Mouse (Mus musculus) bone marrow macrophage, adult 2 months (primary cell): ENCODE measurements around the gene Kif27. TPM values are rescaled to one million over a fixed set of nuclear protein-coding genes. Genes with fewer than 3 reads are reported as not detected.
"Not testable (repeated sequence)": the region's sequence is repeated elsewhere in the genome, so short reads cannot be mapped to it uniquely, and the experiment has no call there.

Experiments used
- H3K27ac ChIP-seq: 2 replicates; pipeline ENCODE4 v1.5.1; 2012; ENCODE audit warnings: low read depth, low read length; ENCODE audit not compliant: insufficient read depth
- H3K4me1 ChIP-seq: 2 replicates; pipeline ENCODE4 v1.6.1; 2012; ENCODE audit warnings: low read length; ENCODE audit not compliant: control insufficient read depth, insufficient read depth
- H3K4me3 ChIP-seq: 2 replicates; pipeline ENCODE4 v1.5.1; 2012; ENCODE audit warnings: mild to moderate bottlenecking, low read length, moderate library complexity; ENCODE audit not compliant: insufficient read depth
- CTCF ChIP-seq: IDR thresholded peaks from 2 replicates; pipeline ENCODE4 v1.5.1; 2012; ENCODE audit warnings: low read depth, mild to moderate bottlenecking, low read length, moderate library complexity
- POLR2A ChIP-seq: IDR thresholded peaks from 2 replicates; pipeline ENCODE4 v1.6.1; 2012; ENCODE audit warnings: mild to moderate bottlenecking, low read depth, low read length, borderline replicate concordance
- polyA plus RNA-seq: library from polyadenylated mRNA; stranded (reverse); fragments of >200 nt; gene quantifications from 2 replicates; pipeline ENCODE4 v1.2.4, GENCODE M21; 2012; ENCODE audit not compliant: missing spikeins, insufficient read depth, insufficient read length

Kif27 gene
- not detected in 2 replicates for polyA plus RNA-seq

DNA sequence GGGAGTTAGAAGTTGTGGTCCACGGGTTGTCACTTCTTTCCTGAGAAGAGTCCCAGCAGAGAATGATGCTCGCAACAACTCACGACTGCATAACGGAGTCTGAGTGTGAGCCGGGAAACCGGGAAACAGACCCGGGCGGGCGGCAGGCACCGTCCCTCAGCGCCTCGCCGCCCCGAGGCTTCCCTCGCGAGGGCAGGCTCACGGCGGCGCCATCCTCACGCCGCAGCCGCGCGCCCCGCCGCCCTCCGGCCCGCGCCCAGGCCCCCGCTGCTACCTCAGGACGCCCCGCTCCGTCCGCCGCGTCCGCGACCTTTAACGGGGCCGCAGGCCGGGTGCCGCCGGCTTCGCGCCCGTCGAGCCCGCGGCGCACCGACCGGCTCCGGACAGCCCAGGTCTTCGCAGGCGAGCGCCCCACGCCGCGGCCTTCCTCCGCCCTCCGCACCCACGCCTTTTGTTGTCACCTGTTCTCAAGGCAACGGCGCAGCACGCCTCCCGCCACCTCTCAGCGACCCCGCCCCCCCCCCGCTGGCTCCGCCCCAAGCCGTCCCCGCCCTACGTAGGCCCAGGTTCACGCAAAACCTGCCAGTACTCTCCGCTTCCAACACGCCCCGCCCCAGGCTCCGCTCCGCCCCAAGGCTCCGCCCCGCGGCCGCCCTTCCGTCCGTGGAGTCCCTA, at the start of gene Kif27:
Gene Kif27, minus strand, starts transcription at position 494 of the 675 bp plus-strand sequence.
- peak within 1 kb of the TSS; percentile 63 for H3K4me3 ChIP-seq
- TF ChIP-seq CTCF (no peak), POLR2A (no peak)

GRCm38 (mm10) chr13:58403243-58403642, 44.3 kb upstream of the Kif27 start, which contains the start of gene Hnrnpk:
Gene Hnrnpk, minus strand, starts transcription at chr13:58403343.
- peaks cover 12% of the 10 kb centered on the region for H3K4me1 ChIP-seq
- peak within 1 kb of the TSS; percentile 93 for H3K4me3 ChIP-seq
- H3K27ac ChIP-seq = peak within 1 kb of the TSS; percentile 96

More for the DNA sequence above, at the start of gene Kif27:
- no peaks in the 10 kb centered on the region for H3K4me1 ChIP-seq
- no peak within 1 kb of the TSS for H3K27ac ChIP-seq

DNA sequence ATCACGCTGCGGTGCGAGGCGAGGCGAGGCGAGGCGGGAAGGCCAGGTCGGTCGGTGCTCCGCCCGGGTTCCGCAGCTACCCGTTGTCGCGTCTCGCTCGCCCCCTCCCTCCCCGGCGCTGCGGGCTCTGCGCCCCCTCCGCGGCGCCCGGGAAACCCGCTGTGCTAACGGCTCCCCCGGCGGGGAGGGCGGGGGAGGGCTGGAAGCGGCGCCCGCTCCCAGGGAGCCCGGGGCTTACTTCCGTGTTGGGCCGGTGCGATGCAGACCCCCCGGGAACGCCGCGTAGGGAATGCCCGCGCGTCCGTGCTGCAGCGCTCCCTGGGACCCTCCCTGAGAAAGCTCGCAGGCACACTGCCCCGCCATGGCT, 43.8 kb upstream of the Kif27 start:
- H3K27ac ChIP-seq = peak overlapping the region; percentile 96
- H3K4me3 ChIP-seq = peak overlapping the region; percentile 93
- H3K4me1 ChIP-seq = peaks cover 12% of the 10 kb centered on the region
- no peak for TF ChIP-seq POLR2A
- TF ChIP-seq CTCF = no peak

- Histone ChIP-seq H3K4me1 (peaks cover 11% of the 10 kb centered on the region), H3K4me3 (peak within 1 kb of the TSS; percentile 93), H3K27ac (peak within 1 kb of the TSS; percentile 96)
- TF ChIP-seq POLR2A (no peak), CTCF (no peak)
Observed at GRCm38 (mm10) chr13:58402003-58402743, 43.3 kb upstream of the Kif27 start, which contains the start of gene Rmi1. Gene Rmi1, plus strand, starts transcription at chr13:58402248.

DNA sequence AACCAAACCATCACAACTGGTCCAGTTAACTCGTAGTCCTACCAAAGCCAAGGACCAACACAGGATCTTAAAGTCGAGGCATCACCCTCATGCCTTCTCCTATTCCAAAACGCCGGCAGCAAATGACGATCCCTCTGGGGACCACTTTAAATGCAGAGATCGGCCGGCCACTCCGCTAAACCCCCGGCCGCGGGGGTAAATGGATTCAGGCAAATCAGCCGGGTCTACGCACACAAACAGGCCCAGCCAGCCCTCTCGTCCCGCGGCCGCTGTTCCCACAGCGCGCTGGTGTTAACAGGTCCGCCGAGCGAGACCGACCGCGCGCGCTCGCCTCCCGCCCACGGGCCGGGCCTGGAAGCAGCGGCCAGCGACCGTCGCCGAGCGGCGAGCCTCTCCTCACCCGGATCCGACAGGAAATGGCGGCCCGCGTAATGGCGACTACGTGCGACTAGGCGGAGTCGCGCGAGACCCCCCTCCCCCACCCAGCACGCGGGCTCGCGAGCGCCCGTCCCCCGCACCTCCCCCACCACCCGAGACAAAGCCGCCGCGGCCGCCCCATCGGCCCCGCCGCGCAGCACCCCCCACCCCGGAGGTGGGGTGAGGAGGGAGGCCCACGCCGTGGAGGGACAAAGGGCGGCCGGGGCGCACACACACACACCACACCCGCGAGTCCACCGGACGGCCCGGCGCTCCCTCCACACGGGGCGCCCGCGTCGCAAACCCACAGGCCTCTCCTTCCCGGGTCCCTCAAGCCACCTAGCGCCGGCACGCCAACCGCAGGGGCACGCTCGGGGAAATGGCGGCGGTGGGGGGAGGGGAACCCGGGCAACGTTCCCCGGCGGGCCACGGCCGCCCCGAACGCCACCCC, 42.4 kb upstream of the Kif27 start:
- TF ChIP-seq POLR2A (no peak), CTCF (no peak)
- Histone ChIP-seq H3K27ac (peak overlapping the region; percentile 96), H3K4me3 (peak overlapping the region; percentile 93), H3K4me1 (peaks cover 6% of the 10 kb centered on the region)

DNA sequence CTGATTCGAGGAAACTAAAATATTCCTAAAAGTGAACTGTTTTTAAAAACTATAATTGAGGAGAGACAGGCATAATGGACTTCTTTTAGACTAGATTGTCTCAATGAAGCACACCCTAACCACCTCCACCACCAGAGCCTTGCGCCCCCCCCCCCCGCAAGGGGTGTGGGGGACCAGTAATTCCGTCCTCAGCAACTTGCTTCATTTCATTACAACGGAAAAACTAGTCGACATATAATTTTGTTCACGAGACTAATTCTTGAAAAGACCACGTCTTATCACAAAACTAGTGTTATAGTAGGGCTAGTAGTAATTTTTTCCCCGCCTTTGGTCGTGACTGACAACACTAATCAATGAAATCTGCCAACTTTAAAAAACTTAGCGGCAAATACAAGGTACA, 41.7 kb upstream of the Kif27 start:
- peak overlapping the region; percentile 93 for H3K4me3 ChIP-seq
- TF ChIP-seq POLR2A = no peak
- no peak for TF ChIP-seq CTCF
- peaks cover 5% of the 10 kb centered on the region for H3K4me1 ChIP-seq
- peak overlapping the region; percentile 74; the same call in 1 of the 2 replicates for H3K27ac ChIP-seq

- peaks cover 2% of the 10 kb centered on the region for H3K4me1 ChIP-seq
- TF ChIP-seq POLR2A (no peak), CTCF (no peak)
- H3K27ac ChIP-seq = no peak overlapping the region
- H3K4me3 ChIP-seq = no peak overlapping the region
Observed at GRCm38 (mm10) chr13:58397651-58398050, 38.7 kb upstream of the Kif27 start.

- H3K4me3 ChIP-seq, H3K4me1 ChIP-seq, H3K27ac ChIP-seq: not testable (repeated sequence)
Observed at GRCm38 (mm10) chr13:58394392-58394791, 35.5 kb upstream of the Kif27 start.

GRCm38 (mm10) chr13:58389324-58389951, 30.5 kb upstream of the Kif27 start:
- TF ChIP-seq CTCF (no peak), POLR2A (no peak)
- Histone ChIP-seq H3K27ac (0 out of 2 replicates have a peak overlapping the region, but pooled peaks have one; percentile 3), H3K4me3 (no peak overlapping the region), H3K4me1 (peaks cover 5% of the 10 kb centered on the region)
